Mouse (Mus musculus): ENCODE measurements around the gene Gramd1b.
A peak's percentile ranks its signal among the peaks of the same experiment; 100 is the strongest.

Gene Gramd1b

DNA sequence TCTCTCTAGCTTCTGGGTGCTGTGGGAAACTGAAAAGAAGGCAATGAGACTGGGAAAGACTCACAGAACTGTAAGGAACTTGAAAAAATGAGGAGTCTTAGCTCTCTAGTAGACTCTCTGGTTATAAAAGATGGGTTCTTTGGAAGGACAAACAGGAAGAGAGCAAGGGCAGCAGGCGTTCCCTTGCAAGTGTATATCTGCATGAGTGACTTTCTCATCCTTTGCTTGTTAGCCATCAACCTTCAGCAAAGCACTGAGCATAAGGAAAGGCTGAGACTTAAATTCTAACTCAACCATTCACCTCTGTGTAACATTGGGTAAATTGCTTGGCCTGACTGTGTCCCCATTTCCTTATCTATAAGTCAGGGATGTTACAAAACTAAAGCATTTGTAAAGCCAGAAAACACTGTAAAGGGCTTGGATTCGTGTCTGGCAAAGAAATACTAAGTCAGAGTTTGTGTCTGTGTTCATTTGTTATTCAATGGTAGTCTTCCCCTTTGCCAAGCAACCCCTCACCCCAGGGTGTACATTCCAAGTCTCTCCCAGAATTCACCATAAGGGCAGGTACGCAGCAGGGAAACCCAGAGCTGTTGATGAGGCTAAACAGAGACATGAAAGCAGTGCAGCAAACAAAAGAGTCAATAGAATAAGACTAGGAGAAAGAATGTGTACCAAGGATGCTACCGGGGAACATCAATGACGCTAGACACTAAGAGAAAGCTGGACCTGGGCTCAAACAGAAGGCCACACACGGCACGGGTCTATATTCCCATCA is 133.5 kb downstream of the Gramd1b start:
- no peak for DNase-seq (ENCODE audit: low read depth)

DNA sequence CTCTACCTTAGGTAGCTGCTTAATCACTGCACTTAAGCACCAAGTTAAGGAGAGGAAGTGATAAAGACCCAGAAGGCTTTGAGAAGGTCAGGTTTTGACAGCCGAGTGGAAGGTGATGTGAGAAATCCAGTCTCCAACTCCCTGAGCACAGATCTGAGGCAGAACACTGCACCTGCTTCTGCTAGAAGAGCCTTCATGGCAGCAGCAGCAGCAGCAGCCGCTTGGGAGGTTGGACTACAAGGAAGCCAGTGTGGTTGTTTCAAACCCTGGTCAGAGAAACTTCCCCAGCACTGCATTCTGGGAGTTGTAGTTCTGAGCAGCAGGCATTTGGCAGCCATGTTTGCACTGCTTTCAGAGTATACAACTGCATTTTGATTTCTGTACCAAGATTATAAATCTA is 134.1 kb downstream of the Gramd1b start:
- DNase-seq (ENCODE audit: low read depth): peak; percentile 46

DNA sequence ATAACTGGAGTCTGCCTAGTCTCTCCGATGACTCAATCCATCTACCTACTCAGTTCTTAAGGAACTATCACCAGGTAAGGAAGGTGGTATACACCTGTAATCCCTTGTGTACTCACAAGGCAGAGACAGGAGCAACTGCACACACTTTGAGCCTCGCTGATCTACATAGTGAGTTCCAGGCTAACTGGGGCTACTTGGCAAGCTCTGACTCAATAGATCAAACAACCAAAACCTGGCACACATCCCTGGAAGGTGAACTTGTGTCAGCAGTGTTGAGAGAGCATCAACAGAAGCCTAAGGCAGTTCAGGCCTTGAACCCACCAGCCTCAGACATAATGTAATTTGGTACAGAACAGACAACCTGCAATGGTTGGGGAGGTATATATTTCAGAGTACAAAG is 135.0 kb downstream of the Gramd1b start:
- no peak for DNase-seq (ENCODE audit: low read depth)

DNA sequence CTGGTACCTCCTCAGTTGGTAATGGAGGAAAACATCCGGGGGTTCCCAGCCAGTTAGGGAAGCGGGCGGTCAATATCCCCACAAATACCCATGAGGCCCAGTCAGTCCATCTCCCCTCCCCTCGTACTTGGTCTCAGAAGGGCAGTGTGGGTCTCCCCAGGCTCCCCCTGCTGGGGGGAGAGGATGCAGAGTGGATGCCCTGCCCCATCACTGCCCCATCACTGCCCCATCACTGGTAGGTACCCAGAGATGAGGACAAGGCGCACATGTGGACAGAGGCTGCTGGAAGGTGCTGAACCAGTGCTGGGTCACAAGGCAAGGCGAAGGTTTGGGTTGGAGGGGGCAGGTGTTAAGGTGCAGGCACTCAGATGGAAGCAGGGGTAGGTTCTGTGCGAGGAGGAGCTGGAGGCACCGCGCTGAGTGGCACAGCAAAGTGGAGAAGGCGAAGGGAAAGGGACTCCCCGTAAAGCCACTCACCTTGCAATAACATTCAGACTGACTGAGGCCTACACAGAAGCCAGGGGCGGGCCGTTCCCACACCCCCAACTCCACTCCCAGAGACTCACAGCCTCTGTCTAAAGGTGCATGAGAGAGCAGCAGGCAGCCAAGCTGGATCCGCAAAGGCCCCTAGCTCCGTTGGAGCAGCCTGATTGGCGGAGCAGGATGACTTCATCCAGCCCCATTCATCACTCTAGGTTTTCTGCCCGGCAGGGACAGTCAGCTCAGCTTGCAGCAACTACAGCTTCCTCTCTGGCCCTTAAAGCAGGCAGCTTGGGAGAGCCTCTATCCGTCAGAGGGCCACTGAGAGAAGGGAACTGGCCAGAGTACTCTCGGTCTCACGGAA is 139.1 kb downstream of the Gramd1b start:
- no peak for DNase-seq (ENCODE audit: low read depth)

DNA sequence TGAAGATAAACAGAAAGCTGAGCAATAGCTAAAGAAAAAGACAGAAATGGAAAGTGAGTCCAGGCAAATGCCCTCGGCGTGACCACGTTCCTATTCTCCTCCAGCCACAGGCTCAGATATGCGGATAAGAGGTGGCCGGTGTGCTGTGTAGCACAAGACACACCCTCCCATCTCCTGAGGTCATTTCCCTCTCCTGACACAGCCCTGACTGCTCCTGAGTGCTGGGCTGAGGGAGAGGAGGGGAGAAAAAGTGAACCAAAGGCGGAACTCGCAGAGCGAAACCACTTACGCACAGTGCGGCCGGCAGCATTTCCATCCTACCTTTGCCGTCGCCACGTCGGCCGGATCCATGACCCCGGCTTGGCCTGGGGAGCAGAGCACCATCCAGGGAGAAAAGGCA is 139.8 kb downstream of the Gramd1b start:
- no peak for DNase-seq (ENCODE audit: low read depth)

DNA sequence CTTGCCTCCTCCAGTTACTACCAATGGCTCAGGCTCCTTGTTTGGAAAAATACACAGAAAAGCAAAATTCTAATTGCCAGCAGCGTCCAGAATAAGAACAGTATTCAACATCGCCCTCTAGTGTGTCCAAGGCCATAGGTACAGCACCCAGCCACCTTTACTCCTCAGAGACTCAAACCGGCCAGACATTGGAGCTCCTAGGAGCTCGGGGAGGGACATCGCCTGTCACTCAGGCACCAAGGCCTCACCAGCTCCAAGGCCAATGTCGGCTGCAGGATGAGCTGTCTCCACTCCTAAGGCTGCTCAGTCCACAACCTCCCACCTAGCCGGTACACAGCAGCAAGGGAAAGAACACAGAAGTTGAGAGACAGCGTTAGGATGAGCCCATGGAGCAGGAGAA is 140.3 kb downstream of the Gramd1b start:
- no peak for DNase-seq (ENCODE audit: low read depth)

DNA sequence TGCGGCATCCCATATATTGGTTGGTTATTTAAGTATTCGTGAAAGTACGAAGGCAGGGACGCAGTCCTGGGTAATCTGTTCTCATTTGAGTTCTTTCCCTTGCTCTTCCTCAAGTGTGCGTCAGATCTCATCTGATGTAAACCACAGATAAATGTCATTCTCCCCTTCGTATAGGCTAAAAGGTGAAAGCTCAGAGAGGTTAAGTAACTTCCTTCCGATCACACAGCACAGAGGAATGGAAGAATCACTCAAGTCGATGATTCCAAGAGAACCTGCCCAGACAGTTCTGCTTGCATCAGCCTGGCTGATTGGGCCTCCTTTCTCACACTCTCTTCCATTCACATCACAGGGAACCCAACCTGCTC is 140.8 kb downstream of the Gramd1b start:
- no peak for DNase-seq (ENCODE audit: low read depth)

DNA sequence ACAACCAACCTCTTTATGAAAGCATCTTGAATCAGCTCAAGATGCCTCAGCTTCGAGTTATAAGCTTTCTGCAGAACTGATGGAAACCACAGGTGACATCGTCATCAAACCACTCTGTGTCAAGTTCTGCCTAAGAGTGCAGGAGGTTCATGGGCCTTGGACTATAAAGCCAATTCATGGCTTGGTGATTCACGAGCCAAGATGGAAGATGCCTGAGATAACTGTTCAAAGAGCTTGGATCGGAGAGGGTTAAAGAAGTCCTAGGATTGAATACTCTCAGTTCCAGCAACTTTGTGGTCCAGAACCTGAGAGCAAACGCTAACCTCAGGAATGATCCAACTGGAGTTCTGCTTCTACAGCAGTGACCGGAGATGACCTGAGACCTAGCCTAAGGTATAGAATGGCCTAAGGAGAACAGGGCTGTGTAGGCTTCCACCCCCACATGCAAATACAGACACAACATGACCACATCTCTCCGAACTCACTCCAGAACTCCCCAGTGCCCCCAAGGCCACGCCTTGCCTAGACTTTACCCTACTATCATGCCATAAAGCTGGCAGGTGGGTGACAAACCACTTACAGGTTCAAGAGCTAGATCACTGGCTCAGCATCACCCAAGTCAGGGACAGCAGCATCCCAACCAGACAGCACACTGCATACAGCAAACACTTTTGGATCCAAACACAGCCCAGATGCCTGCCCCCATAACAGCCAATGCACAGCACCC is 141.4 kb downstream of the Gramd1b start:
- DNase-seq (ENCODE audit: low read depth): no peak

DNA sequence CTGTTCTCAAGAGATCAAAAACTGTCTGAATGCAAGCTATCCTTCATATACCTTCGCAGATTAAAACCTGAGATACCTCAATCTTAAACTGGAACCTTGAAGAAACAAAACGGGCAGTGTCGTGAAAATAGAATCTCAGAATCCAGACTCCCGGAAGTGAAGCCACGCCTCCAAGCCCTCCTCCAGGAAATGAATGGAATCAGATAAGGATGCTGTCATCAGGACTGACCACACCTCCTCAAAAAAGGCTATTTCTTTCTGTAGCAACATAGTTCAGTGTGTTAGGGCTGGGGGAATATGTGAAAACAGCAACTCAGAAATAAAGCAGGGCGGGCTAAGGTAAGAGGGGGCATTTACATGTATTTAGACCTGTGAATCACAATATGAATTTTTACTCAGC is 142.0 kb downstream of the Gramd1b start:
- DNase-seq (ENCODE audit: low read depth): no peak

DNA sequence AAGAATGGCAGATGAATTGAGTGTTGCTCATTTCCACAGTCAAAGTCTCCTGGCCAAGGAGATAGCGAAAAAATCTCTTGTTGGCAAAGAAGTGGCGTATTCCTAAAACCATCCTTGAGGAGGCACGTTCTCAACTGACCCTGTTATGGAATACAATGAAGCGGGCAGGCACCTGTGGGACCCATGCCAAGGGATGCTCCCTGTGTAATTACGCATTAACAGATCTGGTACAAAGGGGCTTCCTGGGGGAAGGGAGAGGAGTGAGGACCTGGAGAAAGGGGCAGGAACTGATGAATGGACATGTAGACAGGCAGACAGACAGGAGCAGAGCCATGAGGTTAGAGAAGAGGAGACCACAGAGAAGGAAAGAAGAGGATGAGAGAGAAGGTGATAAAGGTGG is 146.4 kb downstream of the Gramd1b start:
- DNase-seq (ENCODE audit: low read depth): no peak

DNA sequence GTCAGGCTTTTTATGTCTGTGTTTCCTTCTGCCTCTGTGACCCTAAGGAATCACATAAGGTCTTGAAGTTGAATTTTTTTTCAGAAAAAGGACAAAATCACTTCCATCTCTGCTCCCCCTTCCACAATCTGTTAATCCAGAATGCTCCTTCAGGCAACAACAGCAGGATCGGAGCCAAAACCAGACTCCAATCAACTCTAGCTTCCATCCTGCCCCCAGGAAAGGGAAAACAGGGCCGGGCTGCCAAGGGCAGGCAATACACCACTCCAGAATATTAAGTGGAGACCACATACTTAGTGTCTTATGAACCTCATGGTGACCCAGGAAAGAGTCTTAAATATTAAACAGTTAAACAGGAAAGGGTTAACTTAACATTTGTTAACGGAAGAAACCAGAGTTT is 148.7 kb downstream of the Gramd1b start:
- no peak for DNase-seq (ENCODE audit: low read depth)

DNA sequence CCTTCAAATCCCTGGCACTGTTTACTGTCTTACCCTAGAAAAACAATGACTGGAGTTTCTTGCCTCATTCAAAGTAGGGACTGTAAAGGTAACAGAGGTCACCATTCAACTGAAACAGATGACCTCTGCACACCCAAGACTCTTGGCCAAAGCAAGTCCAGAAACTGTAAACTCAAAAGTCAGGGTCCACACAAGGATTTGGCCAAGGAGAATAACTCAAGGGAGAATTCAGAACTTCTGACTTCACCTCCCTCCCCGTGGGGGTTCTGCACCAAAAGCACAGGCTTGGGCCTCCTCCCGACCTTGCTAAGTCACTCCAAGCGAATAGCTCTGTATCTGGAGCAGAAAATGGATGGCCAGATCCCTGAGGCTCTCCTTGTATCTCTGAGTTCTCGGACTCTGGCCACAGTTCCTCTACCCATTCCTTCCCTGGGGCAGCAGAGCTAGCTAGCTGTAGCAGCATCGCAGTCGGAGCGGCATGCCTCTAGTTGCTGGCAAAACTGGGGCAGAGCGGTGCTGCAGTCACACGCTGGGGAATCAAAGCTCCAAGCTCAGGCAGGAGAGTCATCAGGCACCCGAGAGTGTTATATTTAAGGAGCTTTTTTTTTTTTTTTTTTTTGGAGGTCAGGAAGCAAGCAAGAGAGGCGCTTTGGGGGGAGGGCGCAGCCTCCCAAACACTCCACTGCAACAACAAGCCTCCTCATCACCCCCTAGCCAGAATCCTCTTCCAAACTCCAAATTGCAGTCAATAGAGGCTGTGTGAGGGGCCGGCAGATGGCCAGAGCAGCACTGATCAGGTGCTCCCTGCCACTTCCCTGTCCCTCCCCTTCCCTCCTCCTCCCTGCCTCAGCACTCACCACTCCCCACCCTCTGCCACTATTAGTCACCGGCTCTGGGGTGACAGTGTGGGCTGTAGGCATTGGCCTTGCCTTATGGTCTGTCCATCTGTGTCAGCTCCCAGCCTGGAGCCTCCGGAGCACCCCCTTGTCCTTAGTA is 149.5 kb downstream of the Gramd1b start:
- no peak for DNase-seq (ENCODE audit: low read depth)

DNA sequence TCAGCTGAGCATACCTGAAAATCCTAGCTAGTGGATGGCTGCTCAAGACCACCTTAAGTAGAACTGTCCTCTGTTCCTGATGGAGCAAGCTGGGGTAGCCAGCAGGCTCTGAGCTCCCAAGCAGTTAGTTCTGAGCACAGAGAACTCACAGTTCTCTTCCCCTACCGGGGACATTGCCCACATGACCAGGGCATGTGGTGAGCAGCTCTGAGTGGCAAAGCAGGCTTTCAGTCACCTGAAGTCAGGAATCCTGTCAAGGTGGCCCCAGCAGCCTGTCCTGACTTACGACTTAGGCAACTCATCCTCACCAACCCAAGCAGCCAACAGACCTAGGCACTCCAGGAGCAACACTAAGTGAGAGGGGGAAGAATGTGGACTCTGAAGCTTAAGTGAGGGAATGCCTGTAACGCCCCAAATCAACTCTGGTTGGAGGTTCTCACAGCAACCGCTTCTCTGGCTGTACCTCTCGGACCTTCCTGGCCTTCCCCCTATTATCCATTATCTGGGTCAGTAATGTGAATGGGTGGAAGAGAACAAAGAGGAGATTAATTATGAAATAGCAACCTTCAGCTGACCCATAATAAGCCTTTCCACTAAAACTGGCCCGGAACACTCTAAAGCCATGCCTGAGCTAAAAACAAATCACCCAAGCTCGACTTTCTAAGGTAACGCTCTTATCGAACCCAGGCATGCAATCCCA is 154.3 kb downstream of the Gramd1b start:
- no peak for DNase-seq (ENCODE audit: low read depth)

DNA sequence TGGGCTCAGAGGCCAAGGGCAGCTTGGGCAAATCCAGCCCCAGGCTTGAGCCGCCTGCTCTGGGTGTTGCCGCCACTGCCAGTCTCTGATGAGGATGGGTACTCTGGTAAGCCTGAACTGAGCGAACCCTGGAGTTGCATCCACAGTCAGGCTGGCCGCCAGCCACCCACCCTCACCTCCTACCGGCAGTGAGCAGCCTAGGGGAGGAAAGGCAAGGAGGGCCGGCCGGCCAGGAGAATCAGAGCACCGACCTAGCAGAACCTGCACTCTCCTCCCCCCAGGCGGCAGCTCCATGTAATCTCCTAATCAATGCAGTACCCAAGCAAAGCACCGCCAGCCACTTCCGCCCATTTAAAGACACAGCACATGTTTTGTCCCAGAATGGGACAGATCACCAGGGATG is 155.0 kb downstream of the Gramd1b start:
- DNase-seq (ENCODE audit: low read depth): no peak

DNA sequence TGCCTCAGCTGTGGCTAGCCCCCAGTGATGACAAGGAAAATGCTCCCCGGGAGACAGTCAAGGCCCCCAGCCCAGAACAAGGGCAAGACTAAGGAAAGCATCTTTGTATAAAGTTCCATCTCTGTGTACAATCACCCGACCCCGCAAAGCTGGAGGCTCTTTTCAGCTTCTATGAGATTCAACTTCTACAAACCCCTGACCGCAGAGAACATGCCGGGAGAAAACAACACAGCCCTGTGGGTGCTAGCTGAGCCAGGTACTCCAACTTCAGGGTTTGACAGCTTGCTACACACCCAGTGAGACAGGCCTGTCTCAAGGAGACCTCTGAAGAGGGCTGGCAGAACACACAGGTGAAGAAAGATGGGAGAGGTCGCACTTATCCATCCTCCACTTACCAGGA is 155.7 kb downstream of the Gramd1b start:
- no peak for DNase-seq (ENCODE audit: low read depth)

DNA sequence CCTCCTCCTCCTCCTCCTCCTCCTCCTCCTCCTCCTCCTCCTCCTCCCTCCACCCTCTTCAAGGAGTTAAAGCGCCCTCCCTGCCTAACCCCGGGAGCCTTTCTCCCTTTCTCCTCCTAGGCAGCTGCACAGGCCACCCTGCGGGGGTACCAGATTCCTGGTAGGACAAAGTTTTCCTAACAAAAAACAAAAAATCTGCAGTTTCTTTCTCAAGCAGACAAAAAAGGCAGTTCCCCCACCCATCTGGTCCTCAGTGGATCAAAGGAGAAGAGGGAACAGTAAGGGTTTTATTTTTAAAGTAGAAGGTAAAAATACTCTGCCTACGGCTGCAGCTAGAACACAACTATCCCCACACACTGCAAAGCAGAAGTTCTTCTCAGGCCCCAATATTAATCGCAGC is 156.2 kb downstream of the Gramd1b start:
- DNase-seq (ENCODE audit: low read depth): no peak

DNA sequence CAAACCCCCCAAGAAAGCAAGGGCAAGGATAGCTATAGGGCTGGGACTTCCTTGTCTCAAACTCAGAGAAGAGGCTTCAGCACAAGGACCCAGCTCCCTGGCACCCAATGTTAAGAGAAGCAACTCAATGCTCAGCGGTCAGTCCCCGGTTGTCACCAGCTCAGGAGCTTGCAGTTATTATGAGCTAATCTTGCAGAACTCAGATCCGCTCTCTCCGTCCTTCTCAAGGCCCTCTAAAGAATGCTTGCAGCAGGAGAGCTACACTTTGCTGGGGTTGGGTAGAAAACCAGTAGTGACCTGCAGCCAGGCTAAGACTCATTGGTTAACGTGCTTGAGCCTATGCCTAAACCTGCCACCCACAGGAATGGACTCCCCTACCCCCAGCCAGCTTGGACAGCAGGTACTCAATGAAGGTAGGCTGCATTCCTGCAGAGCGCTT is 156.6 kb downstream of the Gramd1b start:
- no peak for DNase-seq (ENCODE audit: low read depth)

DNA sequence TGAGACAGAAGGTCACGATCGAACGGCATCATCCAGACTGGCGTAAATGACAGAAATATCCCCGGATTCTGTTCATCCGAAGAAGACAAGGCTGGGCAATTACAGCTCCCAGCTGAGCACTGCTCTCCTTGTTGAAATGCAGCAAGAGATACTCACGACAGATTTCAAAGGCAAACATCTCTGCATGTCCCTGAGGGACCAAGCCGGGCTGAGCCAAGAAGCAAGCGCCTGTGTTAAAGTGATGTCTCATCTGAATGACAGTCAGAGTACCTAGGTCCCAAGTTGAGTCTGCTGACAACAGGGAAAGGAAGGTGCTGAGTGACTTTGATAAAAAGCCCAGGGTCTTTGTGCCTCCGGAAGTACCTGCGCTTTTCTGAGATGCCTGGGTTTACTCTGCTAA is 157.1 kb downstream of the Gramd1b start:
- DNase-seq (ENCODE audit: low read depth): no peak

DNA sequence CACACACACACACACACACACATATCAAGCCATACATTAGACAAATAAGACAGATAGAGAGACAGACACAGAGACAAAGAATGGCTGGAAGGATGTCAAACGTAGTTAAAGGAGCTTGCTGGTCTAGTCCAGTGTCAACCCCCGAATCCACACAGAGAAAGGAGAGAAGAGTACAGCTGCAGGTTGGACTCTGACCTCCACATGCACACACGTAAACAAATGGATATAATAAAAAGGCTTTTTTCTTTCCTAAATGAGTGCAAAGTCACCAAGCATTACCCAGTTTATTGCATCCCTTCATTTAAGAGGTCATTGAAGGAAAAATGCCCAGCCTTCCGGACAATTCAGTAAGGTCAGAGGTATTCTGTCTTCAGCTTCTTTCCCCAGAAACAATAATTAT is 161.0 kb downstream of the Gramd1b start:
- no peak for DNase-seq (ENCODE audit: low read depth)

DNA sequence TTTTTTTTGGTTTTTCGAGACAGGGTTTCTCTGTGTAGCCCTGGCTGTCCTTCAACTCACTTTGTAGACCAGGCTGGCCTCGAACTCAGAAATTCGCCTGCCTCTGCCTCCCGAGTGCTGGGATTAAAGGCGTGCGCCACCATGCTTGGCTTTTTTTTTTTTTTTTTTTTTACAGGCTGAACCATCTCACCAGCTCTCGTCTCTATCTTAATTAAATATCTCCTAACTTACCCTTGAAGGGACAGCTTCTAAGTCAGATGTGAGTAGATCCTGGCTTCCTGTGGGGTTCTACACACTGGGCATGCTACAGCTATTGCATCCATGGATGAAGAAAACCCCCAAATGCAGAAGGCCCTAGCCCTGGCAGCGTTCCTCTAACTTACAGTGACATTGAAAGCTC is 164.4 kb downstream of the Gramd1b start:
- no peak for DNase-seq (ENCODE audit: low read depth)

DNA sequence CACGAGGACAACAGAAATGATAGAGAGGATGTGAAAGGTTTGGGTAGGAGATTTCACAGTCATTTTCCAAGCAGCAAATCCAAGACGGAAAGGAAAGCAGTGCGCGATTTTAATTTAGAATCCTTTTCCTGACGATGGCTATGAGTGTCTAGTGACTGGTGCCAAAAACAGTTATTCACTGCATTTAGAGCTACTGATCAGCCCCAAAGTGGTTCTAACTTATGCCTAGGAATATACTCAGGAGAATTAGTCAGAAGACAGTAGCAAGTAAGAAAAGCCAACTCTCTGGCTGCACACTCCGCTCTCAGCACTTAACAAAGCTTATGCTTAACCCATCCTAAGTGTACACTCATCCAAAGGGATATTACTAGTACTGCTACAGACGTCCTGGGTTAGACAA is 166.9 kb downstream of the Gramd1b start:
- DNase-seq (ENCODE audit: low read depth): no peak

Measured in c-Kit-positive CD71-negative TER-119-negative erythroid progenitor cells, embryonic 14.5 days (primary cell).